Mouse (Mus musculus) Patski (cell line): Measurements from ENCODE around the gene Csnk2a2. TPM values are rescaled to one million over a fixed set of nuclear protein-coding genes. Genes with fewer than 3 reads are reported as not detected.

Experiments used
- ATAC-seq: fragments of 100-300 bp; one replicate; pipeline ENCODE4 v1.8.0; 2021
- CTCF ChIA-PET: fragments of 350-600 bp; sonication (Branson Sonifier 250); formaldehyde crosslinking; loops from one replicate; lab custom pipeline; 2022; ENCODE audit warnings: inconsistent platforms; lab: Charles Lee
- POLR2A ChIA-PET: fragments of 350-600 bp; sonication (Branson Sonifier 250); formaldehyde crosslinking; loops from one replicate; lab custom pipeline; 2022; ENCODE audit warnings: antibody characterized with exemption, inconsistent platforms; lab: Charles Lee
- DNase-seq: peaks from one replicate; pipeline ENCODE4 v3.0.0-alpha.2; 2011; ENCODE audit warnings: low read depth, low spot score
- H3K27me3 ChIP-seq: fragments of 371-371 bp; one replicate; pipeline ENCODE4 v1.5.1; 2021
- CTCF ChIP-seq: fragments of 100-300 bp; IDR thresholded peaks from one replicate; pipeline ENCODE4 v1.5.1; 2021
- in situ Hi-C: fragments of 300-500 bp; cut with MboI; formaldehyde crosslinking; loops from 3 replicates; pipeline ENCODE4 v1.11.1; 2018; ENCODE audit warnings: low pct_unique_long_range_greater_than_20kb, mixed read lengths
- polyA plus RNA-seq: library from polyadenylated mRNA; unstranded; gene quantifications from one replicate; pipeline ENCODE4 v1.2.3, GENCODE M21; 2021

The Csnk2a2 gene
- polyA plus RNA-seq, 1 experiment from 2014 or later, result 87.3 TPM

- peak; percentile 84 for TF ChIP-seq CTCF
- DNase-seq (no peak), ATAC-seq (no peak)
- POLR2A ChIA-PET, result interaction anchor here (0.6 to 1.2 kb wide), 5 partner anchors 75 to 553 kb away, joined by 3 read pairs; partner anchors contain the start of gene Mmp15
- CTCF ChIA-PET, result interaction anchor here (0.8 to 8.9 kb wide), 12 partner anchors 19 to 95 kb away, joined by 3 to 108 read pairs (median 4); partner anchors contain the start of genes Mmp15 and Usb1
- in situ Hi-C loops, result no loop called here
- no peaks in the 10 kb centered on the region for H3K27me3 ChIP-seq
These were observed 62.0 kb downstream of the Csnk2a2 start for GRCm38 (mm10) chr8:95427594-95428535.

GRCm38 (mm10) chr8:95426781-95427281 is 63.0 kb downstream of the Csnk2a2 start:
- POLR2A ChIA-PET, result interaction anchor here (1.0 kb wide), 1 partner anchor 74 kb away, joined by 3 read pairs; the partner anchor contains the start of gene Mmp15
- H3K27me3 ChIP-seq, result no peaks in the 10 kb centered on the region
- in situ Hi-C loops, result no loop called here
- CTCF ChIA-PET, result interaction anchor here (0.8 to 8.9 kb wide), 12 partner anchors 17 to 94 kb away, joined by 3 to 108 read pairs (median 4); partner anchors contain the start of genes Mmp15 and Usb1
- no peak for TF ChIP-seq CTCF
- ATAC-seq, result peak; percentile 27
- DNase-seq, result no peak

GRCm38 (mm10) chr8:95424682-95425081 is 65.2 kb downstream of the Csnk2a2 start:
- ATAC-seq, result no peak
- CTCF ChIA-PET, result interaction anchor here (1.2 to 8.9 kb wide), 3 partner anchors 14 to 75 kb away, joined by 3 to 108 read pairs (median 4); partner anchors contain the start of gene Mmp15

DNA sequence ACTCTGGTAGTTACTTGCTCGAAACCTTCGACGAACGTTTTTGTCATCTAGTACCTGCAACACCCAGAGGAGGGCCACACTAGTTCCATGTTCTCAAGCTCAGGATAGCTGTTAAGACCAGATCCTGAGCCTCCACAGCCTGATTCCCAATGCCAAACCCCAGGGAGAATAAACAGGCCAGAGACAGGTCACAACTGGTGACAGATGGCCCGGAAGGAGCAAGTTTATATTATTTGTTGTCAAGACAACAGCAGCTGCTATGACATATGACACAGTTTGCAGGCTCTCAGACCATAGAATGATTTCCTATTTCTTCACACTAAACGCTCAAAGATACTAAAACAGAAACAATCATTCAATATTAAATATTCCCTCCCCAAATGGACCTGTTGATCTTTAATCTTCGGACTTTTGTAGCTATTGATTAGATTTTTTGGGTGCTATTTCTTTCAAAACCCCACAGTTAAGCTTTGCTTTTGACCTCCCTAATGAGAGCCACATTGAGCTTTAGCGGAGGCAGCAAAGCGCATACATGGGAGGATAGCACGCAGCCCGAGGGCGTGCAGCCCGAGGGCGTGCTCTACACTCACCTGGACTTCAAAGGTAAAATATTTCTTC is 67.5 kb downstream of the Csnk2a2 start:
- CTCF ChIA-PET, result interaction anchor here (1.0 to 8.9 kb wide), 2 partner anchors 11 to 72 kb away, joined by 4 to 108 read pairs; partner anchors contain the start of gene Mmp15
- no peak for ATAC-seq

More at GRCm38 (mm10) chr8:95424682-95425081, 65.2 kb downstream of the Csnk2a2 start:
- in situ Hi-C loops, result no loop called here
- TF ChIP-seq CTCF, result no peak
- POLR2A ChIA-PET, result no interaction called here
- H3K27me3 ChIP-seq, result no peaks in the 10 kb centered on the region
- DNase-seq, result no peak

GRCm38 (mm10) chr8:95411309-95411972 is 78.4 kb downstream of the Csnk2a2 start:
- POLR2A ChIA-PET, result no interaction called here
- TF ChIP-seq CTCF, result no peak
- ATAC-seq, result peak; percentile 51
- CTCF ChIA-PET, result interaction anchor here (1.0 to 4.5 kb wide), 2 partner anchors 13 to 16 kb away, joined by 3 to 16 read pairs; no protein-coding TSS in a partner anchor
- DNase-seq, result no peak
- in situ Hi-C loops, result no loop called here
- H3K27me3 ChIP-seq, result no peaks in the 10 kb centered on the region

More for the DNA sequence above, 67.5 kb downstream of the Csnk2a2 start:
- in situ Hi-C loops, result no loop called here
- POLR2A ChIA-PET, result no interaction called here
- no peaks in the 10 kb centered on the region for H3K27me3 ChIP-seq
- no peak for DNase-seq
- no peak for TF ChIP-seq CTCF

DNA sequence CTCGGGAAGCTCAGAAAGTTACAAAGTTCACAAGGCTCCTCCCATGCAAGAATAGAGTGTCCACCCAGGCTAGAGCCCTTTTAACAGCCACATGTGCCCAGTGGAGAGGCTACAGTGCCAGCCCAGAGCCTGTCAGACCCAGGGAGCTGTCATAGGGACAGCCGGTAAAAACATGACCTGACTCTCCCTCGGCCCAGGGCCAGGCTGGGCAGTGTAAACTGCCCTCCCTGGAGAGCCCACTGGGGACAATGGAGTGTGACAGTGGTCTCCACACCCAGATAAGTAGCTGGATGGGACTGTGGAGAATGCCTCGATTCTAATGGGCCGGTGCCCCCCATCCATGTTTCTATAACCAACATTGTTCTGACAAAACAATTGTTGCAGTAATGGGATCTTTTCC is 80.3 kb downstream of the Csnk2a2 start:
- ATAC-seq, result peak; percentile 12
- no peaks in the 10 kb centered on the region for H3K27me3 ChIP-seq
- DNase-seq, result no peak
- no peak for TF ChIP-seq CTCF
- in situ Hi-C loops, result no loop called here
- ChIA-PET CTCF (interaction anchor here (1.3 to 4.5 kb wide), 3 partner anchors 11 to 18 kb away, joined by 3 to 16 read pairs (median 4); no protein-coding TSS in a partner anchor), POLR2A (no interaction called here)

GRCm38 (mm10) chr8:95401091-95401490 is 88.7 kb downstream of the Csnk2a2 start:
- in situ Hi-C loops, result no loop called here
- ATAC-seq, result no peak
- POLR2A ChIA-PET, result interaction anchor here (0.7 kb wide), 1 partner anchor 20 kb away, joined by 3 read pairs; no protein-coding TSS in a partner anchor
- CTCF ChIA-PET, result no interaction called here
- DNase-seq, result no peak
- no peak for TF ChIP-seq CTCF
- H3K27me3 ChIP-seq, result no peaks in the 10 kb centered on the region

GRCm38 (mm10) chr8:95399131-95399530 is 90.7 kb downstream of the Csnk2a2 start:
- in situ Hi-C loops, result no loop called here
- ChIA-PET CTCF (no interaction called here), POLR2A (interaction anchor here (1.0 kb wide), 1 partner anchor 21 kb away, joined by 3 read pairs; no protein-coding TSS in a partner anchor)
- DNase-seq (no peak), ATAC-seq (no peak)
- TF ChIP-seq CTCF, result no peak
- H3K27me3 ChIP-seq, result no peaks in the 10 kb centered on the region

DNA sequence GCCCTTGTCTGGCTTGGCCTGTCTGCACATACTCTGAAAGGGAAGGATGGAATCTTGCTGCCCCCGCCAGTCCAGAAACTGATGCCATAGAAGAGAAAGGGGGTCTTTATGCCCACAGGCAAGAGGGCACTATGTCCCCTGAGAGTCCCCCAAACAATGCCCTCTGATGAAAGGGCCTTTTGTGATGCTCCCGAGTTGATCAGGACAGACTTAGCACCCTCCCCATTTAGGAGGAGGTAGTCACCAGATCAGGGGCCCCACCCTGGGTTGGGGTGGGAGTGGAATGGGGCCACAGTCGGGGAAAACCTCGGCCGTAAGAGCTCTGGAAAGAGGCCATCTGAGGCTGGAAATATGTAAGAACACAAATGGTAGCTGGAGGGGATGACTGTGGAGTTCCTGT is 92.6 kb downstream of the Csnk2a2 start:
- ChIA-PET POLR2A (no interaction called here), CTCF (interaction anchor here (1.0 kb wide), 1 partner anchor 33 kb away, joined by 3 read pairs; no protein-coding TSS in a partner anchor)
- ATAC-seq (no peak), DNase-seq (no peak)
- no peak for TF ChIP-seq CTCF
- H3K27me3 ChIP-seq, result no peaks in the 10 kb centered on the region
- in situ Hi-C loops, result no loop called here
